Mouse (Mus musculus) skeletal muscle tissue, adult 2 months (tissue): ENCODE data around the gene Egln1.

ENCODE experiments used
- DNase-seq: peaks from one replicate; pipeline ENCODE4 v3.0.0-alpha.2; 2012; ENCODE audit warnings: low read depth, low spot score

The Egln1 gene

DNA sequence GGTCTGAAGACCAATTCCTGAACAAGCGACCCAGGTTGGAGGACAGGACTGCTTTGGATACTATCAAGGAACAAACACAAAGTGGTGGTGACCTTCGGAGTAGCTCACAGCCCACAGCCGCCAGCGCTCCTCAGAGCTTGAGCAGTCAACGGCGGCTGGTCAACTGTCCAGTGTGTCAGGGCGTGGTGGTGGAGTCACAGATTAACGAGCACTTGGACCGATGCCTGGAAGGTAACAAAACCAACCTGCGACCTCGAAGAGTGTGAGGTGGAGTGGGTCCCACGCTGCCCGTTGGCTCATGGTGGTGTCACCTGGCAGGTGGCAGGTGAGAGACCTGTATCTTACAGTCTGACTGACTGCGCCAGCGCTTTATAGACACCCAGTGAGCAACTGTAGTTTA is 45.9 kb downstream of the Egln1 start:
- no peak for DNase-seq

DNA sequence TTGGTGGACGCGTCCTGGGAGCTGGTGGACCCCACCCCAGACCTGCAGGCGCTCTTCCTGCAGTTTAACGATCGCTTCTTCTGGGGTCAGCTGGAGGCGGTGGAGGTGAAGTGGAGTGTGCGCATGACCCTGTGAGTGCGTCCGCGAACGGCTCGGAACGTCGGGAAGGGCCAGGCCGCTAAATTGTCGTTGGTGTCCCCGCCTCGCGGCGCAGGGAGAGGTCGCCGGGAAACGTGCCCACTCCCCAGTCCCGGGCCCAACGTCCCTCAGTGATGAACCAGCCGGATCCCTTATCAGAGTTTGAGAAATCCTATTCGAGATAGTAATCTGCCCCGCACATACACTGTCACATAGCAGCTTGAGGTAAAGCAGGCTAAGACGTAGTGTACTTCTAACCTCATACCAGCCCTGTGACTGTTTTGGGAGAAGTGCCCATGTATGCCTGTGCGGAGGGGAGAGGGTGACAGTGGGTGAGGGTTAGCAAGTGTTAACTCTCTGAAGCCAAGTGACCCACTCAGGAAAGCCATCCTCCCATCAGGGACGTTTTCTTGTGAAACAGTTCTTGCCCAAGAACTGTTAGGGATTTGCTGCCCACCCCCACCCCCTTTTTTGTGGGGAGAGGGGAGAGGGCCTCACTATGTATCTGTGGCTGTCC is 50.7 kb downstream of the Egln1 start:
- DNase-seq: no peak

DNA sequence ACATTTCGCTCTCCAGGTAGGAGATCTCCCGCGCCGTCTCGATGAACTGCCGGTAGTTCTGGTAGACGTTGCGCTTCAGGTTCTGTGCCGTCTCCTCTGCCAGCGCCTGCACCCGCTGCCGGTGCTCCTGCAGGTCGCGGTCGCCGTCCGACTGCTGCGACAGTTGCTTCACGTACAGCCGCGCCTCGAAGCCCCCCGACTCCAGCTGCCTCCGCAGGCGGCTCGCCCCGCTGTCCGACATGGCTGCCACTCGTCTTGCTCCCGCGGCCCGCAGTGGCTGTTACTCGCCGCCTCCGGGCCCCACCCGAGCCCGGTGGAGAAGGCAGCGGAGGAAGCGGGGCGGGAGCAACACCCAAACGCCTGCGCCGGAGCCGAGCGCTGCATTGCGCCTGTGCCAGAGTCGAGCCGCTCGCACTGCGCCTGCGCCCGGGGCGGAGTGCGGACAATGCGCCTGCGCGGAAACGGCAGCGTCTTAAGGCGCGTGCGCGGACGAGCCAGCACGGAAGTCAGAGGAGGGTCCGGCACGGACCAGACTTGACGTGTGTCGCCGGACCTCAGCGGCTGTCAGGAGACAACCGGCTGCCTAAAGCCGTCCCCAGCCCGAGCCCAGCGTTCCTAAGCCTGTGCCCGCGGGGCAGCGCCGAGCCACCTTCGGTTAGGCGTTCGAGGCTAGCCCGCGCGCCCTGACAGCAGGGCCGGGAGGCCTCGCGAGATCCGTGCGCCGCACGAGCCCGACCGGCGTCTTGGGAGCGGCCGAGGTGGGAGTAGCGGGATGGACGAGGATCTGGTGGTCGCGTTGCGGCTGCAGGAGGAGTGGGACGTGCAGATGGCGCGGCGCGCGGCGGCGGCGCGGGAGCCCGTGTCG is 51.5 kb downstream of the Egln1 start, which contains the start of the genes Exoc8 and Sprtn:
TSS of gene Exoc8 (minus strand) at position 320 of the 865 bp plus-strand sequence.
TSS of gene Sprtn (plus strand) at position 501 of the 865 bp plus-strand sequence.
- peak; percentile 97 for DNase-seq

DNA sequence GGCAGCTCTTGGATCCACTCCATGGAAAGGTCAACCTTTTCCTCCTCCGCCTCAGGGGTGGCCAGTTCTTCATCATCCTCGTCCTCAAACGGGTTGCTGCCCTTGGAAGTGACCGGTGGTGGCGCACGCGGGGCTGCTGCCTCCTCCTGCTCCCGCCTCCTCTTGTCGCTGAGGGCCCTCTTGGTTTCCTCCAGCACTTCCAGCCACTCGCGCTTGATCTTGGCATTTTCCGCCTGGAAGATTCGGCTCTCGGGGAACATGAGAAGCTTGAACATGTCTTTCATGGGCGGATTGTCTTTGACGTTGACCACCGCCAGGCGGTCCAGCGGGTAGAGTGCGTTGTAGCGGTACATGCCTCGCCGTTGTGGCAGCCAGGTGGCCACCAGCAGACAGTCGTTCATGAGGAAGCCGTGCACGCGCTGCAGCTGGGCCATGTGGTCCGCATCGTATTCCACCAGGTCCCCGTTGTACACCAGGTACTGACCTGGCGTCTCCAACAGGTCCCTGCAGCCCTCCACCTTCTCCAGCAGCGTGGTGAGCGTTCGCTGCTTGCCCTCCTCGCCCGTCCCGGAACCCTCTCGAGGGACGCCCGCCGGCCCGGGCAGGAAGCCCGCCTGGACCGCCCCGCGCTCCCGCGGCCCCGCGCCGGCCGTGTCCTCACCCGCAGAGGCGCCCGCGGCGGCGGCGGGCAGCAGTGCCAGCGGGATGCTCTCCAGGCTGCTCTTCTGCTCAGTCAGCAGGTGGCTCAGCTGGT is 52.3 kb downstream of the Egln1 start:
- peak; percentile 65 for DNase-seq

DNA sequence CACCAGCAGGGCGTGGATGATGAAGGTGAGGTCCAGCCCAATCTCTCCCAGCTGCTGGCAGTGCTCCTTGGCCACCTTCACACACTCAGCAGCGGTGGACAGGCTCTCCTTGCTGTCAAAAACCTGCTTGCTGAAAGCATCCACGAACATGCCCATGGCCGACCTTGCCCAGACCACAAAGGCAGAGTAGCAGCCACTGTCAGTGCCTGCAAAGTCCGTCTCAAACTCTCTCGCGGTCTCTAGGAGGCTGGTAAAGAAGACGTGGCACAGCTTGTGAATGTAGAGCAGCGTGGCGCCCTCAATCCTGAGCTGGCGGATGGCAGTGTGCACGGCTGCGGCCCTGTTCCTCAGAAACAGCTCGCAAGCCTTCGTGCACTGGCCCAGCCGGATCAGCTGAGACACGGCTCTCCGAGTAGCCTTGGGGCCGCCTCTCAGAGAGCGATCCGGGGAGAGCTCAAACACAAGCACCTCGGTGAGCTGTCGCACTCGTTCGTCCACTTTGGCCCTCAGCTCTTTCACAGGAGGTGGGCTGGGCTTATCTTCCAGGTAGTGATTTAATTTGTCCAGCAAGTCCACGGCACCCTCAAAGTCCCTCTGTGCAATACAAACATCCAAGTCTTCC is 53.0 kb downstream of the Egln1 start:
- DNase-seq: no peak

DNA sequence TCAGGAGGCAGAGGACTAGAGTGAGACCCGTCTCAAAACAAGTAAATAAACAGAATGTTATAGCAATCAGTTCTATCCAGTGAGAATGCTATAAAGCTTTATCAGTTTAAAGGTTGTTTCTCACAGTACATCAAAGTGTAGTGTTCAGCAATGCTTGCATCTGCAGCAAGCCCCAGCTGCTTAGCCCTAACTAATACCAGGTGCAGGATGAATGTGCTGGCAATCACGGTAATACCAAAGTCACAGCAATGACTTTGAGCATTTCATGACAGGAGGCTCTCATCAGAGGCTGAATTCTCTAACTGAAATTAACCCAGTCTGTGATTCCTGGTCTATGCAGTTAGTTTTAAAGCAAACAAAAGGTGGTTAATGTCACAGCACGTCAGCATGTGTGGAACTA is 56.5 kb downstream of the Egln1 start:
- no peak for DNase-seq

DNA sequence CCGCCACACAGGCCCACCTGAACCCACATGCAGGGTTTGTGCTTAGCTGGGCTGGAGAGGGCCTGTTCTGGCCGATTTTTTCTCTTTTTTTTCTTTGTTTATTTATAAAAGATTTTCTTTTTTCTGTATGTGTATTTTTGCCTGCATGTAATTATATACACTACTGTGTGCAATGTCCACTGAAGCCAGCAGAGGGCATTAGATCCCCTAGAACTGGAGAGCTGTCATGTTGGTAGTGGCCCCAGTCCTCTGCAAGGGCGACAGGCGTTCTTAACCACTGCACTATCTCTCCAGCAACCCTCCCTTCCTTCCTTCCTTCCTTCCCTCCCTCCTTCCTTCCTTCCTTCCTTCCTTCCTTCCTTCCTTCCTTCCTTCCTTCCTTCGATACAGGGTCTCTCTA is 60.7 kb downstream of the Egln1 start:
- DNase-seq: no peak

DNA sequence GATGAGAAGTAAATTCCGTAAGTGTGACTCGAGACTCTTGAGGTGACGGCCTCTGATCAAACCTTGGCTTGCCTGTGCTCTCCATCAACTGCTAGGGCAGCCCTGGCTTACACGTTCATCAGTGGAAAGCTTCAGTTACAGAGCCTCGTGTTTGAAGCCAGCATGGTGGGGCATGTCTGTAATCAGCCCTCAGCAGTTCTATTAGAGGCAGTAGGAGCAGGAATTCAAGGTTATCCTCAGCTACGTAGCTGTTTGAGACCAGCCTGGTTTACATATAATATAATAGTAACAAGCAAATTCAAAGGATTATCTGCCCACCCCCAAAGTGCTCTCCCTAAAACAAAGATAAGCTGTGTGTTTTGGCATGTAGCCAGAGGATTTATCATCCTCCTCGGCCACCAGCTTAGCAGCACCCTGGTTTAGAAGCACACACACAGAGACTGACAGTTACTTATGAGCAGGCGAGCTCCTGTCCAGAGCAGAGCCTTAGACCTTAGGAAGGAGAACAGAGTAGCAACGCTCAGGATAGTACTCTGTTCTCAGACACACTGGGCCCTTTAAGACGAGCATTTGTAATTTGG is 70.1 kb downstream of the Egln1 start:
- DNase-seq: no peak

DNA sequence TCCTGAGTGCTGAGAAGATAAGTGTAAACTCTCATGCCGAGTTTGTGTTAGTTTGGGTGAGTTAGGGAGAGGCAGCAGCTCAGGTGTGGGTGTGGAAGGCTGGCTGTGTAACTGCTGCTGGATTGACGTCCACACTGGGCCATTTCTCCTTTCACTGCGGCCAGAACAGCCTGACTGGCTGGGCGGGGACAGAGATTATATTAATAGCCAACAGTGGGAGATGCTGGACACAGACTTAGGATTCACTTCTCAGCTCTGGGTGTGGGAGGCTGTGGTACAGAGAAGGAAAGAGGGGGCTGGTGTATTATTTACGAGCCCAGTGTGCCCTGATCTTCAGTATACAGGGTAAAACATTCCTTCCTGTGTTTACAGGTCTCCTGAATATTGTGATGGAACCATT is 71.0 kb downstream of the Egln1 start:
- no peak for DNase-seq

DNA sequence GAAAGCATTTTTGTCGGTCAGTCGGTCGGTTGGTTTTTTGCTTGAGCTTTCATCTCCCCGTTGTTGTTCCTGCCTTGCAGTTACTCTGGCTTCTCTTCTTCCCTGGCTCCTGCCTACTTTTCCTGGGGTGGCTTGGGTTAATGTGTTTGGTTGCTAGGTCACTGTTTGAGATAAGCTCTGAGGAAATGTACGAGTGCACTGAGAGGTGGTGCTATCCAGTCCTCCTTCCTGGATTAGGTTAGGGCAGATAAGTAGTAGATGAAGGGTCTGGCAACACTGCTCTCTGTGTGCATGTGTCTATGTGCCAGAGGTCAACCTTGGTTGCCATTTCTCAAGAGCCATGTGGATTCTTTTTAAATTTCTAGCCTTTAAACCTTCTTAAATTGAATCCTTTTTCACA is 76.4 kb downstream of the Egln1 start:
- no peak for DNase-seq

DNA sequence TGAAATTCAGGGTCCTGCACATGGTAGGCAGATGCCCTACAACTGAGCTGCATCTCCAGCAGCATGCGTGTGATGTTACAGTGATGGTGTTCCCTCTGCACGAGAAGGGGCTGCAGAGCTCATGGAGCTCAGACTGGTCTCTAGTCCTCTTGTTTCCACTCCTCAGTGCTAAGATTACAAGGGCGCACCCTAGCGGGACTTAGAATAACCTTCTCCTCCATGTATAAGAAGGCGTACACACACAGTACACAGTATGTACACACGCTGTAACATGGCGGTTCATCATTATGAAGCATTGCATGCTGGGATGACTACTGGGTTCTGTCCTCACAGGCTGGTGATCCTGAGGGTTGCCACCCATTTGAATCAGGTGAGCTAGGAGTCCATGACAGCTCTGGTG is 77.0 kb downstream of the Egln1 start:
- no peak for DNase-seq

DNA sequence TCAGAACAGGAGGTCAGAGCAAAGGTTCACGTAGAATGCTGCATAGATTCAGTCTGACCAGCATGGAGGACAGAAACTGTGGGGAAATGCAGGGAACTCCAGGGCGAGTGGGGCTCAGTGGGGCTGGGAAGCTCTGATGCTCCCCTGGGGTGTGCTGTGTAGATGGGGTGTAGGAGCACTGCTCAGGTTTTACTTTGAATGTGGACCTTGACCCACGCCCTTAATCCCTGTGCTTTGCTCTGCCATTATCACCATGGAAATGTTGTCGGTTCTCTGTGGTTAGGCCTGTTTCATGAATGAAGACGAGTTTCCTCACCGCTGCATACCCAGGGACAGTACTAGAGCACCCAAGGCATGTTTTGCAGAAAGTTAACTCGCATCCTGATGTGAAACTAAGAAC is 77.7 kb downstream of the Egln1 start:
- no peak for DNase-seq

DNA sequence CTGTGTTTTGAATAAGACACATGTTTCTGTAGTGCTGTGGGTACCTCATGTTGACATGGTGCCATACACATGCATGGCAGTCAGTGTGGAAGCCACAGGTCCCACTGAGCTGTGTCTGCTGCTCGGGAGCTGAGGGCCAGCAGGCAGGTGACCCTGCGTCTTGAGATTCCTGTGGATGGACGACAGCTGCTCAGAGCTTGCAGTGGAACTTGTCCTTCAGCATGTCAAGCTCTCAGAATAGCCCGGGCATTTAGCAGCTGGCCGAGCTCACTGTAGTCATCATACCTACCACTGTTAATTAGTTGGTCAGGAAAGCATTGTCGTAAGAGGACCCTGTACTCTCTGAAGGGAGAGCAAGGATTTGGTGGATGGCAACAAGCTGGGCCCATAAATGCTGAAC is 79.4 kb downstream of the Egln1 start:
- DNase-seq: peak; percentile 58

DNA sequence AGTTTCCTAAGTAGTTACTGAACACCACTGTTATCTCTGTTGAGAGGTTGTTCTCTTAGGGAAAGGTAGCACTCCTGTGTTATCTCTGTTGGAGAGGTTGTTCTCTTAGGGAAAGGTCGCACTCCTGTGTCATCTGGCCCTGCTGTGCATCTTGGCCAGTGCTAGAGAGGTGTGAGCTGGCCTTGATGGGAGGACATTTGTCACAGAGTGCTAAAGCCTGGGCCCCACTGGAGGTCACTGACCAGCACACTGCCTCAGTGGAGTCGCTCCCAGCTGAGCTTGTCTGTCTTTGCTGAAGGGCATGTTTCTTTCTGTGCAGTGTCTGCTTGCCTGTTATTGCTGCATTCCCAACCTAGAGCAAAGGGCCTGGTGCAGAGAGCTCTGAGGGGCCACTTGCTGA is 82.0 kb downstream of the Egln1 start:
- no peak for DNase-seq

DNA sequence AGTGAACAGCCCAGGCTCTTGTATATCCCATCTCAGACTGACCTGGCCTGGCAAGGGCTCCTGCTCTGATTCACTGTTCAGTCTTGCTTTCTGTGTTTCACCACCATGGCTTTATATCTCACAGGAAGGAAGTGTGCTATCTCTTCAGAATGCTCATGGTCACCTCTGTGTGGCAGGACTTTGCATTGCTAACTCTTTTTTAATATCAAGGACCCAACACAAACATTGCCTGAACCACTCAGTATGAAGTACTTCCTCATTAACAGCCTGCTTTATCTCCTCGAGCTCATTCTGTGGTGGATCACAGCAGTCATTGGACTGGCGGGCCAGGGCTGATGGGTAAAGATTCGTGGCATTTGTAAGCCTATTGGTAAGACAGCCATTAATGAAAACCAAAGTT is 82.5 kb downstream of the Egln1 start:
- DNase-seq: no peak

DNA sequence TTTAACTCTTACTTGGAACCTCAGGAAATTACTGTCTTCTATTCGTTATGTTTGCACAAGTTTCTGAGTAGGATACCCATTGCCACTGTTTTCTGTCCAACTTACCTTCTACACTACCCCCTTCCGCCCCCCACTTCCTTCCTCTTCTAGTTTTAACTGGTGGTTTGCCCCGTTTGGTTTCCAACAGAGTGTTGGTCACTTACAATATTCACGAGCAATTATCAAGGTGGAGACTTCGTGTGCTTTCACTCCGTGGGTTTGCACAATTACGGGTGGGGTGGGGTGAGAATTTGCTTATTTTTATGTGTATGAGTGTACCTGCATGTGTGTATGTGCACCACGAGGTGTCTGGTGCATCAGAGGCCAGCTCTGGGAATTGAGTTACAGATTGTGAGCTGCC is 85.4 kb downstream of the Egln1 start:
- DNase-seq: no peak

DNA sequence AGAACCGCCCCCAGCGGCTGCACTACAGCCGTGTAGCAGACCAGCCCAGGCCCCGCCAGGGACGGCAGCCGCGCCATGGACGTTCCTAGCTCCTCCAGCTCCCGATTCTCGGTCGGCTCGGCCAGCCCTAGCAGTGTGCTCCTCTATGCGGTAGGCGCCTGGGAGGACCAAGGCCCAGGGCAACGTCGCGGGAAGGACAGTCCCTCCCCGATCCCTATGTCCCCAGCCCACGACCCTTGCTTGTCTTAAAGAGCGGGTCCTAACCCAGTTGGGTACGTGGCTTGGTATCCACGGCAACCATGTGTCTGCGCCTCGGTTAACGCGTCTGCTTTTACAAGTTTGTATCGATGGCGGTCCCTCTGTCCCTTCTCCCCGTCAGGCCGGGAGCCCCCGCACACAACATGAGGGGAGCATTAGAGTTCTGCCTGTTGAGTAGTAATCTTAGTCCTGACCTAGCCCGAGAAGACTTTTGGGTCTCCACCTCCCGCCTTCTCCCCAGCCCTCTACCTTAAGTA is 85.9 kb downstream of the Egln1 start:
- no peak for DNase-seq

DNA sequence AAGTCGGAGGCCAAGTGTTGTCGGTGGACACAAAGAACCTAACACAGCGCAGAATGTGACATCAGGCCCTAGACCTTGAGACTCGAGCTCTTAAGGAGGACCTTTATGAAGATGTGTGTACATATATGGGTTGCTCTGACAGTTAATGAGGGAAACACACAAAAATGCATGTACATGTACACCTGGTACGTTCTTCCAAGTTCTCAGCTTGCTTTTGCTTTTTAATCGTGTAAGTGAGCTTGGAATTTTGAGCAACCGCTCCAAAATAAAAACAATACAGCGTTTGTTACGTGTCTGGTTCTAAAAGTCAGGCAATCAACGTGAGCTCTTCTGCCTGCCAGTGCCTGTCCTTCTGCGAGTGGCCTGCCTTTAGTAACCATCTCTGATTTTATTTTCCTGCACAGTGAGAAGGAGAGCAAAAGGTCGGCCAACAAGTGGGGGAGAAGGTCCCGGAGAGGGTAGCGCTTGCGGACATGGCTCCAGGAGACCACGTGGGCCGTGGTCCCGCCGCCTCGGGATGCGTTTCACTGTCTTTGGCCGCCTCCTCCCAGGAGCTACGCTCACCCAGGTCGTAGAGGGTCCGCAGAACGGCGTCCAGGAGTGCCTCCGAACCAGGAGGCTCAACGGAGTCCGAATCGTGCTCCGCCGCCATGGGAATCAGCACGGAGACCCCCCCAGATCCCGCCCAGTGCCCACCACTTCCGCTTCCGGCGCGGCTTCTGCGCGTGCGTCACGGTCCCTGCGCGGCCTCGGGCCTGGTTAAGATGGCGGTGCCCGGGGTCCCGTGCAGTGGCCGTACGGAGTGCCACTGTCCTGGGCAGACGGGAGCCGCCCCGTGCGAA is 86.6 kb downstream of the Egln1 start, which contains the start of the genes Gnpat and 2810004N23Rik:
TSS of gene Gnpat (plus strand) at position 713 of the 842 bp plus-strand sequence.
TSS of gene 2810004N23Rik (minus strand) at position 800 of the 842 bp plus-strand sequence.
- DNase-seq: peak; percentile 83

DNA sequence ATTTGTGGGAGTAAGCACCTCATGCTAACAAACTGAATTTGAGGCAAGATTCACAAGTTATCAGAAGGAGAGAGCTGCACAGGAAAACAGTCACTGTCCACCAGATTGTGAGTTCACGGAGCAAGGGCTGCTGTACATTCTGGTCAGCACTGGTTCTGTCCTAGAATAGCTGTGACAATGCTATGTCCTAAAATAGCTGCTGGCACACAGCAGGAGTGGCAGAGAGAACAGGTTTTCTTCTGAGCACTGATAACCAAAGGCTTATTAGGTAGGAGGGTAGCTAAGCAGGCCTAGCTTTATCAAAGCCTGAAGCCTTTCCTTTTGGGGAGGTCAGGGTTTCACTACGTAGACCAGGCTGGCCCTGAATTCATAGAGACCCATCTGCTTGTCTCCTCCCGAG is 88.9 kb downstream of the Egln1 start:
- no peak for DNase-seq

DNA sequence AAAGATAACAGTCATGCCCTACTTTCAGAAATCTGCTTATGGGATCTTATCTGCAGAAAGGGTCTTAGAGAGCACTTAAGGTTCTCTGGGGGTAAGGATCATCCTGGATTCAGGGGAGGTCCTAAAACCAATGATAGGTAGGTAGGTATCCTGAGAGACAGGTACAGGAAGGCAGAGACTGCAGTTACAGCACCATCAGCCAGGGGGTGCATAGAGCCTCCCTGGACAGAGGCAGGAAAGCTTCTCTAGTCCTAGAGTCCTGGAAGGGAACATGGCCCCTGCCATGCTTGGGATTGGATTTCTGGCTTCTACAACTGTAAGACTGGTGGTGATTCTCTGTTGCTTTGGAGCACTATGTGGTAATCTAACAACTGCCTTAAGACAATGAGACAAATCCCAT is 89.7 kb downstream of the Egln1 start:
- DNase-seq: no peak
